Mouse (Mus musculus) stomach, postnatal 0 days (tissue): ENCODE results near the gene Abcg1.

ENCODE experiments used
- CTCF ChIP-seq: IDR thresholded peaks from 2 replicates; pipeline ENCODE4 v1.5.1; 2016; ENCODE audit warnings: antibody characterized with exemption, low read depth, mild to moderate bottlenecking, moderate library complexity
- EP300 ChIP-seq: optimal IDR thresholded peaks from 2 replicates; pipeline ENCODE3; 2016; ENCODE audit warnings: antibody characterized with exemption

- no peak for TF ChIP-seq CTCF
- no peak for TF ChIP-seq EP300
Observed at GRCm38 (mm10) chr17:31033251-31033650, 24.2 kb upstream of the Abcg1 start.
